ENCODE assay signal across 16 mouse cellular contexts in the genomic region with DNA sequence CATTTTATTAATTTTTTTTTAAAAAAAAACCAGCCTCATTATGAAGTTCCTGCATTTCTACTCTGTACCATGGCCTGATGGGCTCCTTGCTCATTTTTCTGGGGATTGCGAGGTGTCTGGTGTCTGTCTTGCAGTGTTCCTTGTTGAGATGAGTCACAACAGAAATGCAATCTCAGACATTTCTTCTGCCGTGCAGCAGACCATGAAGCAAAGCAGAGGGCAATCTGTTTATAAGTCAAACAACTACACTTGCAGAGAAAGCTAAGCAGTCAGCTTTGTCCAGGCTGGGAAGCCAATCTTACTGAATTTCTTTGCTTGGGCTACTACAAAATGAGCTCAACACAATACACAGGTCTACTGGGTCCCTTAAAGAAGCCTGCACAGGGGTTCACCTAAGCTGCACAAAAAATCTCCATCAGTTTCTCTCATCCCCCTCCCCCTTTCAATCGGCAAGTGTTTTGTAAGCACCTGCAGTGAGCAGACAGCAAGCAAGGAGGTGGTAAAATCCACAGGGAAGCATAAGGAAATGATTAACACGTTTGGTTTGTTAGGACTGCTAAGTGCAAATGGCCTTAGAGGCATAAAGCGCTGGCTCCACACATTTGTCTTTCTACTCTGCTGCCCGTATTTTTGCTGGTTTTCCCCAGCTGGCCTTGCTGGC.
DNase-seq lines count a peak whose midpoint lies in the region; ATAC-seq and TF ChIP-seq lines count a peak whose summit lies in the region.
"Had no signal": no experiment of that assay in that cellular context is flagged by ENCODE, and none has a peak within 500 bp of the region (broad histone marks: within the 10 kb centered on the region; RNA-seq: fewer than 3 reads in every experiment).

No protein-coding gene starts in this region.

- TF ChIP-seq RAD21 in CH12.LX (IDR thresholded peaks at IDR 0.05; ENCODE audit: low read depth, low read length), result no peak

- DNase-seq in CH12.LX (ENCODE audit: extremely low read depth), result peak; percentile 69
- DNase-seq in brain, adult 2 months (ENCODE audit: low read depth, low spot score), result peak; percentile 8
- no peak for DNase-seq in heart, postnatal 10 days
- DNase-seq: adrenal gland, adult 8-10 months; gastrocnemius, adult 2 months; layer of hippocampus, postnatal 36 days; liver, embryonic 13.5 days; lung, postnatal 14 days; midbrain, embryonic 14.5 days; right cerebral cortex, postnatal 14 days had no signal

- peak; percentile 71 for ATAC-seq in kidney, embryonic 14.5 days (ENCODE audit: low FRiP score, low TSS enrichment)
- ATAC-seq in neural tube, embryonic 13.5 days (ENCODE audit: low read depth), result no peak
- ATAC-seq in midbrain, embryonic 16.5 days, result no peak
- no peak for ATAC-seq in forebrain, embryonic 15.5 days (replicated peaks)

- peaks cover 16 to 64% of the 10 kb centered on the region in 2 experiments for H3K4me1 ChIP-seq in CH12.LX (ENCODE audit: control insufficient read depth in 1 of 2, insufficient read depth in 2 of 2)
- H3K4me1 ChIP-seq in kidney, embryonic 14.5 days (ENCODE audit: control insufficient read depth, insufficient read depth, low read length), result peaks cover 6% of the 10 kb centered on the region; the same call in 1 of the 2 replicates
- peaks cover 5% of the 10 kb centered on the region for H3K4me1 ChIP-seq in neural tube, embryonic 13.5 days (replicated peaks)
- no peaks in the 10 kb centered on the region for H3K4me1 ChIP-seq in midbrain, embryonic 16.5 days (ENCODE audit: control insufficient read depth, insufficient read depth, low read length)
- no peaks in the 10 kb centered on the region for H3K4me1 ChIP-seq in forebrain, embryonic 15.5 days
- H3K4me1 ChIP-seq: heart, embryonic 12.5 days had no signal

- H3K9ac ChIP-seq in CH12.LX (ENCODE audit: insufficient read depth, low read depth), result peak overlapping the region; percentile 23; the same call in 1 of the 2 replicates
- H3K9ac ChIP-seq in kidney, embryonic 14.5 days (ENCODE audit: low read depth, low read length), result no peak overlapping the region
- no peak overlapping the region for H3K9ac ChIP-seq in neural tube, embryonic 13.5 days
- H3K9ac ChIP-seq in midbrain, embryonic 16.5 days (ENCODE audit: low read depth, low read length), result no peak overlapping the region
- no peak overlapping the region for H3K9ac ChIP-seq in forebrain, embryonic 15.5 days (replicated peaks)
- H3K9ac ChIP-seq: heart, embryonic 12.5 days; liver, embryonic 13.5 days had no signal

- H3K27ac ChIP-seq in CH12.LX (ENCODE audit: insufficient read depth, low read depth), result peak overlapping the region; percentile 67
- no peak overlapping the region for H3K27ac ChIP-seq in kidney, embryonic 14.5 days (ENCODE audit: low read depth, low read length)
- H3K27ac ChIP-seq in neural tube, embryonic 13.5 days (replicated peaks), result no peak overlapping the region
- H3K27ac ChIP-seq in midbrain, embryonic 16.5 days (ENCODE audit: low read length), result no peak overlapping the region
- no peak overlapping the region for H3K27ac ChIP-seq in forebrain, embryonic 15.5 days (replicated peaks)
- H3K27ac ChIP-seq: forebrain, embryonic 10.5 days; gastrocnemius, adult 2 months; liver, embryonic 13.5 days had no signal

- H3K4me2 ChIP-seq in CH12.LX (ENCODE audit: insufficient read depth, low read depth, poor library complexity, severe bottlenecking), result peak overlapping the region; percentile 91
- peak overlapping the region; percentile 21; the same call in 1 of the 2 replicates for H3K4me2 ChIP-seq in kidney, embryonic 14.5 days (replicated peaks; ENCODE audit: low read depth, low read length)
- 0 out of 2 replicates have a peak overlapping the region, but pooled peaks have one; percentile 13 for H3K4me2 ChIP-seq in neural tube, embryonic 13.5 days
- H3K4me2 ChIP-seq in midbrain, embryonic 16.5 days (ENCODE audit: low read length), result no peak overlapping the region
- H3K4me2 ChIP-seq in forebrain, embryonic 15.5 days (replicated peaks), result no peak overlapping the region
- H3K4me2 ChIP-seq: heart, embryonic 12.5 days; liver, embryonic 13.5 days had no signal

- 10% methylated on average over 6 of the region's 6 CpGs for WGBS in kidney, embryonic 14.5 days
- WGBS in neural tube, embryonic 13.5 days, result 27% methylated on average over 6 of the region's 6 CpGs
- 41% methylated on average over 6 of the region's 6 CpGs for WGBS in midbrain, embryonic 16.5 days
- WGBS in forebrain, embryonic 15.5 days, result 49% methylated on average over 6 of the region's 6 CpGs

- H3K4me3 ChIP-seq in CH12.LX (replicated peaks in 1 of 3; ENCODE audit: low read depth in 2 of 3, low read length in 2 of 3, poor library complexity in 1 of 3), result no peak overlapping the region
- no peak overlapping the region for H3K4me3 ChIP-seq in kidney, embryonic 14.5 days (ENCODE audit: low read length)
- no peak overlapping the region for H3K4me3 ChIP-seq in neural tube, embryonic 13.5 days
- no peak overlapping the region for H3K4me3 ChIP-seq in midbrain, embryonic 16.5 days (ENCODE audit: low read depth, low read length)
- H3K4me3 ChIP-seq in forebrain, embryonic 15.5 days, result no peak overlapping the region
- H3K4me3 ChIP-seq: forebrain, embryonic 10.5 days; gastrocnemius, adult 2 months; heart, embryonic 12.5 days; liver, embryonic 13.5 days had no signal

- no peaks in the 10 kb centered on the region for H3K9me3 ChIP-seq in CH12.LX (replicated peaks; ENCODE audit: low read length)
- H3K9me3 ChIP-seq in kidney, embryonic 14.5 days (ENCODE audit: control insufficient read depth, low read length), result no peaks in the 10 kb centered on the region
- H3K9me3 ChIP-seq in neural tube, embryonic 13.5 days, result no peaks in the 10 kb centered on the region
- H3K9me3 ChIP-seq in midbrain, embryonic 16.5 days (replicated peaks; ENCODE audit: control insufficient read depth, low read length, poor library complexity, severe bottlenecking), result no peaks in the 10 kb centered on the region
- no peaks in the 10 kb centered on the region for H3K9me3 ChIP-seq in forebrain, embryonic 15.5 days
- H3K9me3 ChIP-seq: forebrain, embryonic 10.5 days; heart, embryonic 12.5 days; liver, embryonic 13.5 days had no signal

- H3K27me3 ChIP-seq in CH12.LX (replicated peaks), result no peaks in the 10 kb centered on the region
- H3K27me3 ChIP-seq in kidney, embryonic 14.5 days (ENCODE audit: control insufficient read depth, insufficient read depth, low read length), result no peaks in the 10 kb centered on the region
- no peaks in the 10 kb centered on the region for H3K27me3 ChIP-seq in neural tube, embryonic 13.5 days
- H3K27me3 ChIP-seq in midbrain, embryonic 16.5 days (ENCODE audit: control insufficient read depth, insufficient read depth, low read depth, low read length), result no peaks in the 10 kb centered on the region
- H3K27me3 ChIP-seq in forebrain, embryonic 15.5 days, result no peaks in the 10 kb centered on the region
- H3K27me3 ChIP-seq: heart, embryonic 12.5 days; liver, embryonic 13.5 days had no signal

- no peaks in the 10 kb centered on the region for H3K36me3 ChIP-seq in CH12.LX (replicated peaks in 1 of 2; ENCODE audit: control insufficient read depth in 1 of 2, insufficient read depth in 1 of 2, low read length in 1 of 2)
- H3K36me3 ChIP-seq in kidney, embryonic 14.5 days (ENCODE audit: control insufficient read depth, insufficient read depth, low read length), result no peaks in the 10 kb centered on the region
- no peaks in the 10 kb centered on the region for H3K36me3 ChIP-seq in neural tube, embryonic 13.5 days
- no peaks in the 10 kb centered on the region for H3K36me3 ChIP-seq in midbrain, embryonic 16.5 days (ENCODE audit: control insufficient read depth, insufficient read depth, low read length)
- no peaks in the 10 kb centered on the region for H3K36me3 ChIP-seq in forebrain, embryonic 15.5 days
- H3K36me3 ChIP-seq: forebrain, embryonic 10.5 days; heart, embryonic 12.5 days; liver, embryonic 13.5 days had no signal

- dilution Hi-C loops in CH12.LX (cut with MboI; ENCODE audit: extremely low pct_ligation_motif_present, extremely low pct_unique_long_range_greater_than_20kb, low sequenced_read_pairs), result no loop called here

- in situ Hi-C loops in CH12.LX (cut with MboI; ENCODE audit: low pct_ligation_motif_present, low pct_unique_long_range_greater_than_20kb, low sequenced_read_pairs), result loop anchor here (10.0 kb wide), 1 partner anchor 93 kb away; no protein-coding TSS in a partner anchor

- TF ChIP-seq EP300 in CH12.LX (IDR thresholded peaks at IDR 0.05; ENCODE audit: low read length), result 0 out of 2 replicates have a peak, but pooled peaks have one; percentile 18

- TF ChIP-seq CTCF in CH12.LX (conservative IDR thresholded peaks at IDR 0.05 in 1 of 2, IDR thresholded peaks at IDR 0.05 in 1 of 2; ENCODE audit: low read depth in 2 of 2, low read length in 2 of 2), result no peak

- H3K79me2 ChIP-seq in CH12.LX (replicated peaks; ENCODE audit: control insufficient read depth, extremely low read depth, insufficient read depth, poor library complexity, severe bottlenecking), result no peaks in the 10 kb centered on the region

- no peak for TF ChIP-seq POLR2A in CH12.LX (IDR thresholded peaks at IDR 0.05; ENCODE audit: low read depth, low read length)

- intact Hi-C loops in heart, postnatal 10 days (cut with DNase I), result no loop called here

TF ChIP-seq in CH12.LX, 34 proteins besides CTCF, POLR2A, EP300 and RAD21:
- TF ChIP-seq JUND (conservative IDR thresholded peaks at IDR 0.05; ENCODE audit: low read depth, low read length) (no peak), TCF12 (IDR thresholded peaks at IDR 0.05; ENCODE audit: low read depth, low read length) (no peak), BHLHE40 (IDR thresholded peaks at IDR 0.05; ENCODE audit: low read depth, low read length) (no peak), IRF4 (IDR thresholded peaks at IDR 0.05; ENCODE audit: low read depth, low read length) (peak; percentile 67; the same call in 1 of the 2 replicates), KAT2A (IDR thresholded peaks at IDR 0.05; ENCODE audit: insufficient replicate concordance, low read length) (no peak), ETS1 (conservative IDR thresholded peaks at IDR 0.05; ENCODE audit: low read depth, low read length) (peak; percentile 87), TBP (conservative IDR thresholded peaks at IDR 0.05; ENCODE audit: low read depth, low read length) (0 out of 2 replicates have a peak, but pooled peaks have one; percentile 15), MAFK (IDR thresholded peaks at IDR 0.05; ENCODE audit: insufficient replicate concordance, low read length) (peak; percentile 65; the same call in 1 of the 2 replicates), MXI1 (IDR thresholded peaks at IDR 0.05; ENCODE audit: low read depth, low read length) (no peak), ZNF384 (IDR thresholded peaks at IDR 0.05; ENCODE audit: low read depth, low read length) (no peak)

Comparison
In these comparisons a context has a peak if more than half of its experiments do, and no peak if none do; other contexts are left out.
1. DNase-seq: peak in CH12.LX (single experiment) and brain, adult 2 months (single experiment); none in heart, postnatal 10 days (0 of 2).
2. H3K4me2 ChIP-seq: peak in CH12.LX (single experiment), kidney, embryonic 14.5 days (single experiment) and neural tube, embryonic 13.5 days (single experiment); none in midbrain, embryonic 16.5 days (single experiment) and forebrain, embryonic 15.5 days (single experiment).